Mouse (Mus musculus) left cerebral cortex, postnatal 10 days (tissue): ENCODE results near the gene Bend5. TPM values are rescaled to one million over a fixed set of nuclear protein-coding genes. Genes with fewer than 3 reads are reported as not detected.

Source experiments
- DNase-seq, 2 experiments: peaks; one replicate each; pipeline ENCODE4 v3.0.0; 2021 to 2022; ENCODE audit warnings: low spot score in 2 of 2, mixed read lengths in 1 of 2; ENCODE audit errors: extremely low spot score in 1 of 2
- intact Hi-C: fragments of 180-260 bp; cut with DNase I; formaldehyde crosslinking; loops from one replicate; pipeline ENCODE4 v1.15.1; 2025
- total RNA-seq, 2 experiments: library from RNA; stranded (reverse); gene quantifications; 2 replicates each; pipeline ENCODE4 v1.2.3; 2021

Gene Bend5
- total RNA-seq, 2 experiments from 2014 or later, result 18.4 to 20.6 TPM

DNA sequence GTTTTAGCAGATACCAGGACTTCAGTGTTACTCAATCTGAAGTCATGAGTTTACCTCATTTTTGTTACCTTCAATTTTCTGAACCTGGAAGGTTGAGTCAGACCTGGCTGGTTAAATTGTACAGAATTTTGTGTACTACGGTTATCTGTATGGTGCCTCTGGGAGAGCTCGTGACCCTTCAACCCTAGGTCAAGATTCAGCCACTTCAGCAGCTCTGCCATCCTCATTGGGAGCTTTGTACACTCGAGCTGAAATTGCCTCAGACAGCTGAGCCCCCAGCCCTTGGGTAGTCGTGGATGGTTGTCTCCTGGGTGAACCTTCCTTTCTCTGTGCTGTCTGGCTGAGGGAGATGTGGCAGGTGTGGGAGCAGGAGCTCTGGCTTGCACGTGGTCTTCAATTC lies 17.2 kb downstream of the Bend5 start:
- DNase-seq, result no peak
- intact Hi-C loops, result no loop called here

DNA sequence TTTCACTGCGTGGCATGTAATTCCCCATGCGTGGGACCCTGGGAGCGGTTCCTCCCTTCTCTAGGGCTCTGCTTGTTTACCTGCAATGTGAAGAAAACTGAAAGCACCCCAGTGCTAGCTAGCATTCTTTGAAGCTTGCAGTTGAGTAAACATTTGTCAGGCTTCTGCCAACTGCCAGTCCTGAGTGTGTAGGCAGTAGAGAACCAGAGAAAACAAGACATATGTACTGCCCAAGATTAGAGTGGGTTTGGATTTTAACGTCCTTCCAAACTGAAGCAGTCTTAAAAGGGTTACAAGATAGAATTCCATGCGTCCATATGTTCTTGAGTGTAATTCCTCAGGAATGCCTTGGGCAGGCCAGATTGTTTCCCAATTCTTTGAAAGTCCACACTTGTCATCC lies 17.6 kb downstream of the Bend5 start:
- intact Hi-C loops, result no loop called here
- DNase-seq, result no peak

DNA sequence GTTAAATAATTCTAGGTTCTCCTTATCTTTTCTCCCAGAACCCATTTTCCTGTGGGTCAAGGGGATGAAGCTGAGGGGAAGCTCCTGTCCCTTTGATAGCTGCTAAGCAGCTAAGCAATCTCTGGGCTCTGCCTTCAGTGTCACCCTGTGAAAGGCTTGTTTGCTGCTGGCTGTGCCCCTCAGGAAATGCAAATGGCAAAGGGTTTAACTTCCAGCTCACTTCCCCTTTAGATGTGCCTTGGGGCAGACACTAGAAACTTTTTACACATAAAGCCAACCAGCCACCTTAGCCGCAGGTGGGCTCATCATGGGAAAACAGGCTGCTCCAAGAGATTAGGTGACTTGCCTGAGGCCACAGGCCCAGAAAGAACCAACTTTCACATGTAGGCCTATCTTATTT lies 26.9 kb downstream of the Bend5 start:
- intact Hi-C loops, result no loop called here
- DNase-seq, result no peak

GRCm38 (mm10) chr4:111442435-111443238 lies 27.8 kb downstream of the Bend5 start:
- DNase-seq, result peak; percentile 45 to 60
- intact Hi-C loops, result no loop called here

- DNase-seq, result no peak
- intact Hi-C loops, result no loop called here
Observed at GRCm38 (mm10) chr4:111443906-111444615, 29.3 kb downstream of the Bend5 start.

DNA sequence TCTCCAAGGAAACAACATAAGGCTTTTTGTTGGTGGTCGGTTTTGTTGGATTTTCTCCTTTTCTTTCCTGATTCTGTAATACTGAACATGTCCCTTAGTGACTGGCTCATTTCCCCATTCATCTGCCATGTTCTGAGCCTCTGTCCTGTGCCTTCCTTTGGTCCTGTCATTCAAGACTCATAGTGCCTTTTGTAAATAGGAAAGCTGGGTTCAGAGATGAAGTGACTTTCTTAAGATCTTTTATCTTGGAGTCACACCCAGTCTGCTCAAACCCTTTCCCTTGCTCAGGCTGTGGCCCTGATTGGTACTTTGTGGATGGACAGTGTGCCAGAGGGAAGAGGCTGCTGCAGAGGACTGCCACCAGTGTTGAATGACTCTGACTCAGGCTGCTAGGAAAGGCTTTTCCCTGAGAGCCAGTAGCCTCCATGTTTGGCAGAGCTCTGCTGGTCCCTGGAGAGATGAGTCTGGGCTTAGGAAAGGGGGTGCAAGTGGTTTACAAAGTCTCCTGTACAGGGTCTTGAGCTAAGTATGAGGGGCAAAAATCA lies 29.9 kb downstream of the Bend5 start:
- intact Hi-C loops, result no loop called here
- no peak for DNase-seq

DNA sequence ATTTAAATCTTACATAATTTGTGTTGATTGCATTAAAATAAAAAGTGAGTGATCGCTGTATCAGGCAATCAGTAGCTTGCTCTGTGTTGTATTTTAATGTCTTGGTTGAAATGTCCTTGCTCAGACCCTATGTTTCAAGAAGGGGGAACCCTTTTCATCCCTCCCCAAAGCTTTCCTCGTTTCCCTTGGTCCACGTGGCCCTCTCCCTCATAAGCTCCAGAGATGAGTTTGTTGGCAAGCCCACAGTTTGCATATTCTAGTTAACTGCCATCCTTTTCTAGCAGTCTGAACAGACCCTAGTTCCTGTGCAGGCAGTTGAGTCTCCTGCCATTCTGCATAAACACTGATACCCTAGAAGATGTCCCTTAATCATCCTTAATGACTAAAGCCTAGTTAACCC lies 33.1 kb downstream of the Bend5 start:
- intact Hi-C loops, result no loop called here
- DNase-seq, result no peak

GRCm38 (mm10) chr4:111448586-111448985 lies 33.8 kb downstream of the Bend5 start:
- DNase-seq, result no peak
- intact Hi-C loops, result no loop called here

DNA sequence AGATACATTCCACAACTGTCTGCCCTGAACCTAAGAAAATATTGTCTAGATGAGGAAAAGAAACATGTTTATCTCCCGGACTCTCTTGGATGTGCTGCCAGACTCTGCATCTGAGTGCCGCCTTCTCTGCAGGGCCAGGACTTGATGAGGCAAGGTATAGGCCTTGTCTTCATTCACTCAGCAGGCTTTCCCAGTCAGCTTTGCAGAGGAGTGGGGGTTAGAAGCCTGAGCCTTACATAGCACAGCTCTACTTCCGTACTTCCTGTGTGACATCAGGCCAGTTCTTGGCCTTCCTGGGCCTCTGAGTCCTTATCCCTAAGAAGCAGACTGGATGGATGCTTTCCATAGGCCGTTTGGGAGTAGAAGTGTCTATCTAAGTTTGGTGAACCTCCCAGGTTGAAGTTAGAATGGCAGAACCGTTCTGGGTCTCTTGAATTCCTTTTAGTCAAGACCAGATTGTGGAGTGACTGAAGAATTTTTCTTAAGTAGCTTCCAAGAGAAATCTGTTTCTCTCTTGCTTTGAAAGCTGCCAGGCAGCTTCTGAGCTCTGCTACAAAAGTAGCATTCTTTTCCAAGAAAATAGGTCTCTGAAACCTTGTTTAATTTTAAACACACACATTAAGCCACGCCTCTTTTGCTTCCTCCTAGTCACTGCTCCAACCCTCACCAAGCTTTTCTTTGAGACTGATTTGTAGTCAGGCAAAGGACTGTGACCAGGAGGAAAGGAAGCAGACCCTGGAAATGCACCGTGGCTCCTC lies 34.8 kb downstream of the Bend5 start:
- intact Hi-C loops, result no loop called here
- DNase-seq, result no peak

GRCm38 (mm10) chr4:111451283-111451918 lies 36.6 kb downstream of the Bend5 start:
- DNase-seq, result no peak
- intact Hi-C loops, result no loop called here

- DNase-seq, result no peak
- intact Hi-C loops, result no loop called here
Observed at GRCm38 (mm10) chr4:111452192-111452591, 37.4 kb downstream of the Bend5 start.

- intact Hi-C loops, result no loop called here
- no peak for DNase-seq
Observed at GRCm38 (mm10) chr4:111453275-111453674, 38.5 kb downstream of the Bend5 start.

DNA sequence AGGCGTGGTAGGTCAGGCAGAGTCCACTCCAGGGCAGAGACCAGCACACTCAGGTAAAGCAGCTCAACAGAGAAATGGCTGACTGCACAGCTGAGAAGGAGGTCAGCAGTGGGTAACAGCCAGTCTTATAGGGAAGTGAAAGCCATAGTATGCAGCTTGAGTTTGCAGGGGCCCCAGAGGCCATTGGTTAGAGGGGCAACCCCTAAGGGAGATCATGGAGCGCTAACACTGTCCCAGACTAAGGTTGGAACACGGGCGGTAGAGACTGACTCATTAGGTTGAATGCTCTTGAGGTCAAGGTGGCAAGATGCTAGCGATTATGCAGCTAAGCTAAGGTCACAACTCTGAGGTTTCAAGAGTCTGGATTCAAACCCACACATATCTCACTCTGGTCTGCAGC lies 40.8 kb downstream of the Bend5 start:
- intact Hi-C loops, result no loop called here
- no peak for DNase-seq

DNA sequence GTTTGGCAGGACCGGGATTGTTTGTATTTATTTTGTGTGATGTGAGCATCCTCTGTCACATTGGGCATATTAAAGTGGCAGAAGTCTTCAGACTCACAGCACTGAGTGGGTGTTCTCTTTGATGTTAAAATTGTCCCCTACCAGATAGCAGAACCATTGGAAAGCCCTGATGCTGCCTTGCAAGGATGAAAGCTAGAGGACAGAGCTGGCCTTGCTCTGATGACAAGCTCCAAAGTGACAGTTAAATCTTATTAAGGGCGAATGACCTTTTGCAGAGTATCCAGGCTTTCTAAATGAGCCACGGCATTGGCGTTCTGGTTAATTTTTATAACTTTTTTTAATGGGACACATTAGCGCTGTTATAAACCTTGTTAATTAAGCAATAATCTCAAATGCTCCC lies 42.8 kb downstream of the Bend5 start:
- DNase-seq, result no peak
- intact Hi-C loops, result no loop called here

DNA sequence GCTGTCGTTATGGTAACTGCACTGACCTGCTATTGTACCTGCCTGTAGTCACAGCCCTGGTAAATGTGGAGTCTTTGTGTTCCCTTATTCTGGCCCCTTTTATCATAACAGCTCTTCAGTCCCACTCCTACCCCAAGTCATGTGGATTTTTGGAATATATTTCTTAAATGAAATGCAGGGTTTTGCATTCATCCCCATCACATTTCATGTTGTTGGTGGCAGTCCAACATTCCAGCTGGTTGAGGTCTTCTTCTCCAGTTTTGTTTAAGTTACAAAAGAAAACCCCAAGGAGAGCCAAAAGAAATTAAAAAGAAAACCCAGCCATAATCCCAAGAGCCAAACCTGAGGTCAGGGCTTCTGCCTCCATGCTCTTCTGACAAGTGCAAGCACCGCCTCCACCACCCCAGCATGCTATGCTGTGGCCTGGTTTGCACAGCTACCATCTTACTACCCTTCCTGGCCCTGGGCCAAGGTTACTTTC lies 52.5 kb downstream of the Bend5 start:
- DNase-seq, result peak in 1 of 2 experiments; percentile 42
- intact Hi-C loops, result no loop called here

DNA sequence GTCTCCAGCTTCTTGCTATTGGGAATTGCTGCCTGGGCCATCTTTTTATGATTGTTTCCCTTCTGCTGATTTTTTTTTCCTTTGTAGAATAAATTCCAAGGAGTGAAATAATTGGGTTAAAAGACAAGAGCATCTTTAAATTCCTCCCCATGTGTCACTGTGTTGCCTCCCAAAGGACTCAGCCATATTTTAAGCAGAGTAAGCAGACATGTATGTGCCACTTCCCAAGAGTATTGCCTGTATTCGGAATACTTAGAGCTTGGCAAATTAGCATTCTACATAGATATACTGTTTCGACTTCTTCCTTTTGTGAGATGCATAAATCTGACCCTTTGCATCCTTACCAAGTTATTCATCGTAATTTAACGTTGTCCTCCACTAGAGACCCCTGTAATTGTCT lies 53.0 kb downstream of the Bend5 start:
- no peak for DNase-seq
- intact Hi-C loops, result no loop called here

DNA sequence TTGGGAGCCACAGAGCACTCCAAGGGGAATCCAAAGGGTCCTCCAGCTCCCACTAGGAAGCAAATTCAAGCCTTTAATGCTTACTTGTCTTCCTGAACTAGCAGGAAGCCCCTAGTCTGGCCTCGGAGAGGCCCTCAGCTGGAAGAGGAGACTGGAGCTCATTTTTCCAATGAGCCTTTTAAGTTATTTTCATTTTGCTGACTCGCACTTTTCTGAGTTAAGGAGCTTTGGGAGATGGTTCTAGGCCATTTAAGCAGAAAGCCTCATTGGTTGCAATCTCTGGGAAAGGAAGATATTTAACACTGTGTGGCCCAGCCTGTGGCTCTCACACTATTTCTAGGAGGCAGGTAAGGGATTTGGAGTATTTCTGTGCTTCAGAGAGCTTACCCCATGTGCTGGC lies 55.0 kb downstream of the Bend5 start:
- no peak for DNase-seq
- intact Hi-C loops, result no loop called here

DNA sequence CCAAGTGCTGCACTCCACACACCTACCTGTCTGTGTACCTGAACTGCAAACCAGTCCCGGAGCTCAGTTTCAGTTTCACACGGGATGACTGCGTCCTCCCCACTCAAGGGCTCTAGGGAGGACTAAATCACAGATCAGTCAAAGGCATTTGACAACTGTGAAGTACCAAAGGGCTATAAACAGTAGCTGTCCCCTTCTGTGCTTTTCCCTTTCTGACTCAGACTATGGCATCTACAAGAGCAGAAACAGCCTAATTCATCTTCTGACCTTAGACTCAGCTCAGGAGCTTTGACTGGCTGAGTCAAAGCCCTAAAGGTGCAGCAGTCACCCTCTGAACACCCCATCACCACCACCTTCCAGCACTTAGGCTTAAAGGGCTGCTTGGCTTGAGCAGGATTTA lies 56.9 kb downstream of the Bend5 start:
- intact Hi-C loops, result no loop called here
- DNase-seq, result no peak

DNA sequence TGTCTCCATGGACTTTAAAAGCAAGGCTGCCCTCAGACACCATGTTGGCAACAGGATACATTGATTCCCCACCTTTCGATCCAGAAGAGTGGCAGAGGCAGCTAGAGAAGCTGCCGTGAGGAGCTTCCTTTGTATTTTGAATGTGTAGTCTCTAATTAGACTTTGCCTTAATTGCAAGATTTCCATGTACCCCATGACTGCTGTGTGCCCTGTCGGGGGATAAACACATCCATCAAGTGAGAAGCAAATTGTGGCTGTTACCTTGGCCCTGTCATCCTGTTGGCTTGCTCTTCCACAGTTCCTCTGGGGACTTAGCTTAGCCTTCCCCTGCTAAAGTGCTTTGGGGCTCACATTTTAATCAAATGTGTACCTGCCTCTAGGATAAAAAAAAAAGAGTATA lies 57.7 kb downstream of the Bend5 start:
- intact Hi-C loops, result no loop called here
- no peak for DNase-seq
